Mouse (Mus musculus): ENCODE measurements at regions not wholly inside any gene's neighbourhood (a gene's known extent, or its start where the extent isn't known, plus 50 kb on each side); places are given as distances from the start of the nearest gene placed in this dataset.

DNA sequence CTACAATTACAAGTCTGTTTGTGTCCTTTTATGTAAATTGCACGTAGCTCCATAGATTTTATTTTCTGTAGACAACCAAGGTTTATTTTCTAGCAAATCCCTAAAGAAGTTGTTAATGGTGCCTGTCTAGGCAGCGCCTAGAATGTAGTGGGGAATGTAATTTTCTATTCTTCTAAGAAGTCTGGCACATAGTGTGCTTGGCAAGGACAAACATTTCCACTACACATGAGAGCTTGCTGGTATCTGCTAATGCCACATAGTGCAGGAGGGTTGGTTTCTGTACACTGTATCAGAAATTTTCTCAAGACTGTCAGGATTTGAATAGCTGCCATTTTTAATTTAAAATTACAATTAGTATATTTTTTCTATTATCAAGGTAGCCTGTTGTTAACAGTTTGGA lies 385.3 kb downstream of the Nedd1 start:
- TF ChIP-seq POLR2A (IDR thresholded peaks at IDR 0.05; ENCODE audit: control insufficient read depth, low read depth, low read length) (no peak), CTCF (IDR thresholded peaks at IDR 0.05; ENCODE audit: control insufficient read depth, insufficient read depth, insufficient replicate concordance, low read depth, low read length) (no peak)
- H3K36me3 ChIP-seq (ENCODE audit: control insufficient read depth, insufficient read depth, low read length): no peaks in the 10 kb centered on the region
- no peaks in the 10 kb centered on the region for H3K4me1 ChIP-seq (ENCODE audit: control insufficient read depth, insufficient read depth, low read length)

DNA sequence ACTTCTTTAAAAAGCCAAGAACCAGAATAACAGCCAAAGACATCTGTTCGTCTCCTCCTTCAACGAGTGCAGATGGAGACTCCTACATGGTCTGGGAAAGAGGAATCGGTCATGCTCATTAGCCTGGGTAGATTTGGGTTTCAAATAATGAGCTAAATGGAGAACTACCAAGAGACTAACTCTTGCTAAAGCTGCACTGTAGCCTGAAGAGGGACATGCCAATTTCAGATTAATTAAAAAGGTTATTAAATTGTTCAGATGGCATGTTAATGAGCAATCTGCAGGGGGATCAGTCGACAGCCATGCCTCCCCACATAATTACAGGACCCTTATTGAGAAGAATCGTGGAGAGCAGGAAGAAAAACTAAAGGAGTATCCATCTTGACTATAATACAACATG lies 386.1 kb downstream of the Nedd1 start:
- no peak overlapping the region for H3K4me3 ChIP-seq (ENCODE audit: control insufficient read depth, low read depth, low read length)
- H3K36me3 ChIP-seq (ENCODE audit: control insufficient read depth, insufficient read depth, low read length): no peaks in the 10 kb centered on the region
- H3K27ac ChIP-seq (ENCODE audit: control insufficient read depth, insufficient read depth, low read depth, low read length): no peak overlapping the region
- no peaks in the 10 kb centered on the region for H3K4me1 ChIP-seq (ENCODE audit: control insufficient read depth, insufficient read depth, low read length)
- H3K27me3 ChIP-seq (ENCODE audit: control insufficient read depth, insufficient read depth, low read length): no peaks in the 10 kb centered on the region
- TF ChIP-seq POLR2A (IDR thresholded peaks at IDR 0.05; ENCODE audit: control insufficient read depth, low read depth, low read length) (no peak), CTCF (IDR thresholded peaks at IDR 0.05; ENCODE audit: control insufficient read depth, insufficient read depth, insufficient replicate concordance, low read depth, low read length) (no peak)

More for the DNA sequence above, 385.3 kb downstream of the Nedd1 start:
- Histone ChIP-seq H3K4me3 (ENCODE audit: control insufficient read depth, low read depth, low read length) (no peak overlapping the region), H3K27me3 (ENCODE audit: control insufficient read depth, insufficient read depth, low read length) (no peaks in the 10 kb centered on the region), H3K27ac (ENCODE audit: control insufficient read depth, insufficient read depth, low read depth, low read length) (no peak overlapping the region)

DNA sequence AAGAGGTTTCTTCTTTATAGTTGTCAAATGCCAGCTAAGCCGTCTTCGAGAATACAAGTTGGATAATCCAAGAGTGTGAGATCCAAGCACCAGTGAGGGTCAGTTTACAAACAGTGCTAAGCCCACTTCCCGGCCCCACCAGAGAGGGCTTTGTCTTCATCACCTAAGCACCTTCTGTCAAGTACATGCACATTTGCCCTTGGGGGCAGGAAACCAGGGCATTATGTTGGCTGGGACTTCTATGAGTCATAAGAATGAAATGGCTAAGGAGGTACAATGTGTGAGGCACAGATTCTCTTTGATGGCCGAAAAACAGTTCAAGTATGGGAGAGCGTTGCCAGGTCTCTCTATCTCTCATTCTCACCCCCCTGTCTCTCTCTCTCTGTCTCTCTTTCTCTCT lies 387.1 kb downstream of the Nedd1 start:
- no peak overlapping the region for H3K4me3 ChIP-seq (ENCODE audit: control insufficient read depth, low read depth, low read length)
- no peaks in the 10 kb centered on the region for H3K27me3 ChIP-seq (ENCODE audit: control insufficient read depth, insufficient read depth, low read length)
- H3K4me1 ChIP-seq (ENCODE audit: control insufficient read depth, insufficient read depth, low read length): no peaks in the 10 kb centered on the region
- no peak overlapping the region for H3K27ac ChIP-seq (ENCODE audit: control insufficient read depth, insufficient read depth, low read depth, low read length)
- TF ChIP-seq POLR2A (IDR thresholded peaks at IDR 0.05; ENCODE audit: control insufficient read depth, low read depth, low read length) (no peak), CTCF (IDR thresholded peaks at IDR 0.05; ENCODE audit: control insufficient read depth, insufficient read depth, insufficient replicate concordance, low read depth, low read length) (no peak)
- H3K36me3 ChIP-seq (ENCODE audit: control insufficient read depth, insufficient read depth, low read length): no peaks in the 10 kb centered on the region

DNA sequence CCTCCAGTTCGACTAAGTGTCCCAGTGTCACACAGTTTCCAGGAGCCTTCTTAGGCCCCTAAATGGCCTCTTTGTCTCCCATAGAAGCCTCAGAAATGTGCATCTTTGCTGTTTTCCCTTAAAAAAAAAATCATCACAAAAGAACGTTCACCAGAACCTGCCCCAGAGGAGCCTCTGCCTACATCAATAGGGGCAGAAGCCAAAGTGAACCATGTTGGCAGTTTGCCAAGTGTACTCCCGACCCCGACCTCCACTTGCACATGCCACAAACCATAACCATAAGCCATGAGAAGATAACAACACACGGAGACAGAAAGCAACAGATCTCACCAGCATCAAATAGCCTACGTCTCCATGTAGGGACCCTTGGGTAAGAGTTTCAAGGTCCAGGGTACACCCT lies 388.4 kb downstream of the Nedd1 start:
- no peaks in the 10 kb centered on the region for H3K4me1 ChIP-seq (ENCODE audit: control insufficient read depth, insufficient read depth, low read length)
- H3K4me3 ChIP-seq (ENCODE audit: control insufficient read depth, low read depth, low read length): no peak overlapping the region

DNA sequence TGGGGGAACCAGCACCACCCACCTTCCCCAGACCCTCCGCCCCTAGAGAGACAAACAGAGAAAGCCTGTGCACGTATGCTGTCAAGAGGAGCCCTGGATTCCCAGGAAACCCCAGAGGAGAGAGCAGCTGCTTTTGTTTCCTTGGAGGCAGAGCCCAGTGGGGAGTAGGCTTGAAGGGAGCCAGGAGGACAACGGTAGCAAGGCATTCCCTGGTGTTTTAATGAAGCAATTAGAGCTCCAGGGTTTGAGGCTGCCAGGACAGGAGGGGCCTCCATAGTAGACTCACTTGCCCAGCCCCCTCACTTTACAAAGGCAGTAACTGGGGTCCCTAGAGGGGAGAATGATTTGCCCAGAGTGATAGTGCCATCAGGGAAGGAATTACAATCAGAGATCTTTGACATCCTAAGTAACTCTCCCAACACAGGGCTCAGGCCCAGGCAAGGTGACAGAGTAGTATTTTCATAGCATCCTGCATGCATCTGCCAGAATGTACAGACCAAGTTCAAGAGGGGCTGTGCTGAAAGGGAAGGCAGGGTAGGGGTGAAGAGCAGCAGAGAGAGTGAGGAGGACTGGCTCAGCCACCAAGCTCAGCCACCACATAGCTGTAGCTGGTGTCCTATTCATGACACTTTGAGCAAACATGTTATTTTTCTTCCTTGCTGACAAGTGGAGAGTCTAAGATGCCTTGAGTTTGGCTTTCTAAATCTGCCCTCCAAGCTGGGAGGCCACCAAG lies 389.0 kb downstream of the Nedd1 start:
- TF ChIP-seq POLR2A (IDR thresholded peaks at IDR 0.05; ENCODE audit: control insufficient read depth, low read depth, low read length): no peak
- no peak for TF ChIP-seq CTCF (IDR thresholded peaks at IDR 0.05; ENCODE audit: control insufficient read depth, insufficient read depth, insufficient replicate concordance, low read depth, low read length)
- Histone ChIP-seq H3K36me3 (ENCODE audit: control insufficient read depth, insufficient read depth, low read length) (no peaks in the 10 kb centered on the region), H3K27me3 (ENCODE audit: control insufficient read depth, insufficient read depth, low read length) (no peaks in the 10 kb centered on the region), H3K4me1 (ENCODE audit: control insufficient read depth, insufficient read depth, low read length) (no peaks in the 10 kb centered on the region), H3K4me3 (ENCODE audit: control insufficient read depth, low read depth, low read length) (no peak overlapping the region), H3K27ac (ENCODE audit: control insufficient read depth, insufficient read depth, low read depth, low read length) (no peak overlapping the region)

More for the DNA sequence above, 388.4 kb downstream of the Nedd1 start:
- Histone ChIP-seq H3K27me3 (ENCODE audit: control insufficient read depth, insufficient read depth, low read length) (no peaks in the 10 kb centered on the region), H3K27ac (ENCODE audit: control insufficient read depth, insufficient read depth, low read depth, low read length) (no peak overlapping the region), H3K36me3 (ENCODE audit: control insufficient read depth, insufficient read depth, low read length) (no peaks in the 10 kb centered on the region)
- no peak for TF ChIP-seq CTCF (IDR thresholded peaks at IDR 0.05; ENCODE audit: control insufficient read depth, insufficient read depth, insufficient replicate concordance, low read depth, low read length)
- TF ChIP-seq POLR2A (IDR thresholded peaks at IDR 0.05; ENCODE audit: control insufficient read depth, low read depth, low read length): no peak

DNA sequence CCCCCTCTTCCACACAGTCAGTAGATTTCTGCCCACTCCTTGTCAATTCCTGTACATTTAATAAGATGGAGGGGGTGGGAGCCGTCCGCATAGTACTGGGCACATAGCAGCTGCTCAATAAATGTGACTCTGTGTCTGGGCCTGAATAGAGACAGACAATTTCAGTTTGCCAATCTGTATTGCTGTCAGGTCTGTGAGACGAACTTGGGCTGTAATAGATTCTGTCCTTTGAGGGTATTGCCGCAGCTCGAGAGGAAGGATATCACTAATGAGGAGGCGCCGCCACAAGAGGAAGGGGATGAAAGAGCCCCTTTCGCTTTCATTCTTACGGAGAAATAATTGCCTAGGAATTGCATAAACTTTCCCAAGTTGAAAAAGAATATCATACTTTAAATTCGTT lies 392.1 kb downstream of the Nedd1 start:
- no peaks in the 10 kb centered on the region for H3K27me3 ChIP-seq (ENCODE audit: control insufficient read depth, insufficient read depth, low read length)
- TF ChIP-seq CTCF (IDR thresholded peaks at IDR 0.05; ENCODE audit: control insufficient read depth, insufficient read depth, insufficient replicate concordance, low read depth, low read length): no peak
- no peak for TF ChIP-seq POLR2A (IDR thresholded peaks at IDR 0.05; ENCODE audit: control insufficient read depth, low read depth, low read length)
- no peaks in the 10 kb centered on the region for H3K36me3 ChIP-seq (ENCODE audit: control insufficient read depth, insufficient read depth, low read length)
- H3K4me3 ChIP-seq (ENCODE audit: control insufficient read depth, low read depth, low read length): no peak overlapping the region
- no peak overlapping the region for H3K27ac ChIP-seq (ENCODE audit: control insufficient read depth, insufficient read depth, low read depth, low read length)
- H3K4me1 ChIP-seq (ENCODE audit: control insufficient read depth, insufficient read depth, low read length): no peaks in the 10 kb centered on the region

DNA sequence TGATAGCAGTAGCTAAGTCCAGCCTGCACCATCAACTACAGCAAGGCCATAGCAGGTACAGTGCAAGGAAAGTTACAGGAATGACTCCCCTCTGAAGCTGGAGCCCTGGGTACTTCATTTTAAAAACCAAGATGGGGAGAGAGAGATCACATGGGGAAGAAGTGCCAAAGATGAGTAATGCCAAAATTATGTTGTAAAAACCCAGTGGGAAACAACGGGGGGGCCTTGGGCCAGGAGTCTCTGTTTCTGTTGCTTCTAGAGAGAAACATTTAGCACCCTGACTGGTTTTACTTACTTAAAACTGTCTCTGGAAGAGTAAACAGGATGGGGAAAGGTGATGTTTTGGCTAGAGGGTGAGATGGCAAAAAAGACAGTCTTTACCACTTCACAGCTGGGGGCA lies 392.6 kb downstream of the Nedd1 start:
- Histone ChIP-seq H3K4me3 (ENCODE audit: control insufficient read depth, low read depth, low read length) (no peak overlapping the region), H3K27ac (ENCODE audit: control insufficient read depth, insufficient read depth, low read depth, low read length) (no peak overlapping the region), H3K36me3 (ENCODE audit: control insufficient read depth, insufficient read depth, low read length) (no peaks in the 10 kb centered on the region), H3K27me3 (ENCODE audit: control insufficient read depth, insufficient read depth, low read length) (no peaks in the 10 kb centered on the region), H3K4me1 (ENCODE audit: control insufficient read depth, insufficient read depth, low read length) (no peaks in the 10 kb centered on the region)
- TF ChIP-seq POLR2A (IDR thresholded peaks at IDR 0.05; ENCODE audit: control insufficient read depth, low read depth, low read length): no peak

Data from testis, adult 2 months (tissue).